Mouse (Mus musculus): ENCODE measurements around the gene Nfatc2ip. TPM values are rescaled to one million over a fixed set of nuclear protein-coding genes. Genes with fewer than 3 reads are reported as not detected.

The Nfatc2ip gene
- polyA plus RNA-seq, 1 experiment from 2014 or later: 1.5 TPM

- Histone ChIP-seq H3K27me3 (ENCODE audit: insufficient read depth, low read length) (no peaks in the 10 kb centered on the region), H3K4me1 (ENCODE audit: insufficient read depth) (peaks cover 14% of the 10 kb centered on the region), H3K36me3 (replicated peaks; ENCODE audit: insufficient read depth, low read length) (no peaks in the 10 kb centered on the region), H3K4me2 (ENCODE audit: low read depth, low read length) (no peak overlapping the region), H3K27ac (ENCODE audit: low read depth) (no peak overlapping the region), H3K4me3 (ENCODE audit: low read depth, low read length) (no peak overlapping the region), H3K9ac (replicated peaks) (no peak overlapping the region), H3K9me3 (ENCODE audit: low read length) (no peaks in the 10 kb centered on the region)
- ATAC-seq: peak; percentile 51; the same call in 1 of the 2 replicates
- no peak for DNase-seq
- 46% methylated on average over 14 of the region's 14 CpGs for WGBS (ENCODE audit: insufficient replicate concordance)
- TF ChIP-seq CTCF (IDR thresholded peaks at IDR 0.05; ENCODE audit: low read depth) (no peak), EP300 (IDR thresholded peaks at IDR 0.05; ENCODE audit: low read depth) (no peak)
Observed at GRCm38 (mm10) chr7:126354738-126355614, 41.6 kb downstream of the Nfatc2ip start.

GRCm38 (mm10) chr7:126353994-126354365 is 42.6 kb downstream of the Nfatc2ip start:
- H3K4me1 ChIP-seq (ENCODE audit: insufficient read depth): peaks cover 14% of the 10 kb centered on the region
- no peak overlapping the region for H3K4me2 ChIP-seq (ENCODE audit: low read depth, low read length)
- TF ChIP-seq EP300 (IDR thresholded peaks at IDR 0.05; ENCODE audit: low read depth) (no peak), CTCF (IDR thresholded peaks at IDR 0.05; ENCODE audit: low read depth) (no peak)
- H3K27ac ChIP-seq (ENCODE audit: low read depth): no peak overlapping the region
- no peaks in the 10 kb centered on the region for H3K36me3 ChIP-seq (replicated peaks; ENCODE audit: insufficient read depth, low read length)
- ATAC-seq: no peak
- WGBS (ENCODE audit: insufficient replicate concordance): 72% methylated on average over 3 of the region's 3 CpGs
- H3K27me3 ChIP-seq (ENCODE audit: insufficient read depth, low read length): no peaks in the 10 kb centered on the region
- no peak overlapping the region for H3K4me3 ChIP-seq (ENCODE audit: low read depth, low read length)
- DNase-seq: no peak
- no peaks in the 10 kb centered on the region for H3K9me3 ChIP-seq (ENCODE audit: low read length)
- no peak overlapping the region for H3K9ac ChIP-seq (replicated peaks)

- H3K4me3 ChIP-seq (ENCODE audit: low read depth, low read length): no peak overlapping the region
- no peak for TF ChIP-seq EP300 (IDR thresholded peaks at IDR 0.05; ENCODE audit: low read depth)
- no peak for TF ChIP-seq CTCF (IDR thresholded peaks at IDR 0.05; ENCODE audit: low read depth)
- H3K4me1 ChIP-seq (ENCODE audit: insufficient read depth): peaks cover 14% of the 10 kb centered on the region
- H3K9me3 ChIP-seq (ENCODE audit: low read length): no peaks in the 10 kb centered on the region
- ATAC-seq: no peak
- no peak overlapping the region for H3K27ac ChIP-seq (ENCODE audit: low read depth)
- H3K9ac ChIP-seq (replicated peaks): no peak overlapping the region
- no peak overlapping the region for H3K4me2 ChIP-seq (ENCODE audit: low read depth, low read length)
- DNase-seq: no peak
- H3K27me3 ChIP-seq (ENCODE audit: insufficient read depth, low read length): no peaks in the 10 kb centered on the region
- no peaks in the 10 kb centered on the region for H3K36me3 ChIP-seq (replicated peaks; ENCODE audit: insufficient read depth, low read length)
- 48% methylated on average over 11 of the region's 11 CpGs for WGBS (ENCODE audit: insufficient replicate concordance)
Observed at GRCm38 (mm10) chr7:126353251-126353993, 43.1 kb downstream of the Nfatc2ip start.

GRCm38 (mm10) chr7:126351419-126351951 is 45.1 kb downstream of the Nfatc2ip start:
- Histone ChIP-seq H3K4me3 (ENCODE audit: low read depth, low read length) (no peak overlapping the region), H3K9me3 (ENCODE audit: low read length) (no peaks in the 10 kb centered on the region), H3K27ac (ENCODE audit: low read depth) (no peak overlapping the region), H3K4me1 (ENCODE audit: insufficient read depth) (peaks cover 6% of the 10 kb centered on the region; the same call in 1 of the 2 replicates), H3K36me3 (replicated peaks; ENCODE audit: insufficient read depth, low read length) (no peaks in the 10 kb centered on the region), H3K9ac (replicated peaks) (no peak overlapping the region), H3K27me3 (ENCODE audit: insufficient read depth, low read length) (no peaks in the 10 kb centered on the region), H3K4me2 (ENCODE audit: low read depth, low read length) (no peak overlapping the region)
- no peak for ATAC-seq
- WGBS (ENCODE audit: insufficient replicate concordance): 77% methylated on average over 10 of the region's 10 CpGs
- TF ChIP-seq EP300 (IDR thresholded peaks at IDR 0.05; ENCODE audit: low read depth) (no peak), CTCF (IDR thresholded peaks at IDR 0.05; ENCODE audit: low read depth) (no peak)
- no peak for DNase-seq

GRCm38 (mm10) chr7:126350748-126351418 is 45.7 kb downstream of the Nfatc2ip start:
- no peak overlapping the region for H3K4me2 ChIP-seq (ENCODE audit: low read depth, low read length)
- 67% methylated on average over 20 of the region's 20 CpGs for WGBS (ENCODE audit: insufficient replicate concordance)
- no peak for ATAC-seq

More at GRCm38 (mm10) chr7:126350748-126351418, 45.7 kb downstream of the Nfatc2ip start:
- Histone ChIP-seq H3K27me3 (ENCODE audit: insufficient read depth, low read length) (no peaks in the 10 kb centered on the region), H3K4me3 (ENCODE audit: low read depth, low read length) (no peak overlapping the region), H3K27ac (ENCODE audit: low read depth) (no peak overlapping the region), H3K9ac (replicated peaks) (no peak overlapping the region), H3K36me3 (replicated peaks; ENCODE audit: insufficient read depth, low read length) (no peaks in the 10 kb centered on the region), H3K4me1 (ENCODE audit: insufficient read depth) (peaks cover 3% of the 10 kb centered on the region; the same call in 1 of the 2 replicates), H3K9me3 (ENCODE audit: low read length) (no peaks in the 10 kb centered on the region)
- TF ChIP-seq CTCF (IDR thresholded peaks at IDR 0.05; ENCODE audit: low read depth): no peak
- DNase-seq: no peak

Measured in liver, postnatal 0 days (tissue).